Mouse (Mus musculus) midbrain, embryonic 12.5 days (tissue): ENCODE results near the gene Fa2h. TPM values are rescaled to one million over a fixed set of nuclear protein-coding genes. Genes with fewer than 3 reads are reported as not detected.
A peak's percentile ranks its signal among the peaks of the same experiment; 100 is the strongest.

Experiments
- ATAC-seq: fragments of 200-750 bp; cut with Nextera tagmentation; 2 replicates; pipeline ENCODE4 v1.8.0; 2017; ENCODE audit warnings: low read depth, moderate TSS enrichment, moderate library complexity; ENCODE audit not compliant: low FRiP score
- H3K27ac ChIP-seq: fragments of 300-500 bp; sonication (generic); replicated peaks from 2 replicates; pipeline ENCODE4 v1.5.1; 2016; ENCODE audit warnings: mild to moderate bottlenecking
- H3K27me3 ChIP-seq: fragments of 300-500 bp; sonication (generic); 2 replicates; pipeline ENCODE4 v1.6.1; 2016; ENCODE audit warnings: mild to moderate bottlenecking
- H3K36me3 ChIP-seq: fragments of 300-500 bp; sonication (generic); 2 replicates; pipeline ENCODE4 v1.6.1; 2016
- H3K4me1 ChIP-seq: fragments of 300-500 bp; sonication (generic); 2 replicates; pipeline ENCODE4 v1.6.1; 2016
- H3K4me2 ChIP-seq: fragments of 300-500 bp; sonication (generic); replicated peaks from 2 replicates; pipeline ENCODE4 v1.6.1; 2016; ENCODE audit warnings: mild to moderate bottlenecking, moderate library complexity
- H3K4me3 ChIP-seq: fragments of 300-500 bp; sonication (generic); 2 replicates; pipeline ENCODE4 v1.5.1; 2016; ENCODE audit warnings: mild to moderate bottlenecking
- H3K9ac ChIP-seq: fragments of 300-500 bp; sonication (generic); replicated peaks from 2 replicates; pipeline ENCODE4 v1.6.1; 2016; ENCODE audit warnings: mild to moderate bottlenecking, moderate library complexity
- H3K9me3 ChIP-seq: fragments of 300-500 bp; sonication (generic); 2 replicates; pipeline ENCODE4 v1.6.1; 2016; ENCODE audit warnings: mild to moderate bottlenecking
- WGBS: fragments of 180-500 bp; shearing (Covaris S2); methylation state at CpG from one replicate; pipeline ENCODE4 v1.1.7; 2016; 5-methylcytosine and 5-hydroxymethylcytosine counted together
- polyA plus RNA-seq: library from polyadenylated mRNA; unstranded; fragments of >200 nt; fragmentation: Nextera tagmentation; extraction: Ambion mirVana; gene quantifications from 2 replicates; pipeline ENCODE4 v1.2.1, GENCODE M21; 2016

The Fa2h gene
- 0.18 TPM in 1 of 2 replicates, not detected in the other for polyA plus RNA-seq

DNA sequence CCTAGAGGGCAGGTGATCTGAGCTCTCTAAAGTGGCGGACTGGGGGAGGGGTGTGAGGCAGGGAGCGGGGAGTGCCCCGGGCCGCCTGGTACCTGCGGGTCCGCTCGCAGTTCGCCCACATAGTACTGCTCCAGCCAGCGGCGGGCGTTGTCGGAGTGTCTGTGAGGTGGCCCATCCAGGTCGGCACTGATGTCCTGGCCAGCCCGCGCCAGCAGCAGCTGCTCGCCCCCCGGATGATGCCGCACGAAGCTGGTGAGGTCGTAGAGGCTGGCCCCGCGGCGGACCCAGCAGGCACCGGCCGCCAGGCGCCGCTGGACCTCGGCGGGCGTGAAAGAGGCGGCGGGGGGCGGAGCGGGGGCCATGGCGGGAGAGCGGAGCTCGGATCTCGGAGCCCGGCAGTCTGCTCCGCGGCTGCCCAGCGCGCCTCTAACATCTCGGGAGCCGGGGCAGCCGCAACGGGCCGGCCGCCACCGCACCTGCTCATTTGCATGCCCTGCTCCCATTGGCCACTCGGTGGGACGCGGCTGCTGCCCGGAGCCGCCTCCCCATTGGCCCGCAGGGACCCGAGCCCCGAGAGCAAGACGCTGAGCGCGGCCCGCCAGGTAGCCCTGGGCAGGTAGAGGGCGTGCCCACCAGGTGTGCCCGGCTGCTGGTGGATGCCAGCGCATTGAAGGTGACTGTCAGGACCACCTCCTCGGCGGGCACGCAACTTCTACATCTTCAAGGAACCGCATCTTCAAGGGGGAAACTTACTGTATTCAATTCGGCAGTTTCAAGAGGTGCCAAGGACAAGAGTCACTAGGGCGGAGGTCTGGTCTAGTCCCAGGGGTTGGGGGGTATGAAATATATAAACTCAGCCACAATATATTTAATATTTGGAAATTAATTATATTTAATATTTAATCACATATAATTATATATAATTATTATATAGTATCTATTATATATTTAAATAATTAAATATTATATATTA, at the start of gene Fa2h:
TSS of gene Fa2h (minus strand) at position 434 of the 973 bp plus-strand sequence.
- under 1% methylated on average over 66 of the region's 71 CpGs for WGBS
- Histone ChIP-seq H3K4me2 (peak within 1 kb of the TSS; percentile 95), H3K4me1 (peaks cover 10% of the 10 kb centered on the region), H3K9me3 (no peaks in the 10 kb centered on the region), H3K27ac (no peak within 1 kb of the TSS), H3K36me3 (no peaks in the 10 kb centered on the region), H3K4me3 (peak within 1 kb of the TSS; percentile 55), H3K27me3 (peaks cover 54% of the 10 kb centered on the region), H3K9ac (peak within 1 kb of the TSS; percentile 62)
- peak; percentile 99 for ATAC-seq

DNA sequence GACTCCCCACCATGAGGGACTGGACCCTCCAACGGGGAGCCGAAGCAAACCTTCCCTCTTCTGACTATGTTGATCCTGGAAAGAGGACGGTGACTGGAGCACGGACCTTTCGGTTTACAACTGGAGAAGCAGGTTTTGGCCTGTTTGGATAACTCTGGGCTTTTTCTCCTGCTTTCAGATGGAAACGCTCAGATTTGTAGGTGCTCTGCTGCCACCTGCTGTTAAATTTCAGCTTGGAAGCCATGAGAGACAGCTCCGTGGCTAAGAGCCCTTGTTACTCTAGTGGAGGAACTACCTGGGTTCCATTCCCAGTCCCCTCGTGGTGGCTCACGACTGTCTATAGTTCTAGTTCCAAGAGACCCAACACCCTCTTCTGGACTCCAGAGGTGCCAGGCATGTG, 45.6 kb upstream of the Fa2h start:
- ATAC-seq, result no peak

DNA sequence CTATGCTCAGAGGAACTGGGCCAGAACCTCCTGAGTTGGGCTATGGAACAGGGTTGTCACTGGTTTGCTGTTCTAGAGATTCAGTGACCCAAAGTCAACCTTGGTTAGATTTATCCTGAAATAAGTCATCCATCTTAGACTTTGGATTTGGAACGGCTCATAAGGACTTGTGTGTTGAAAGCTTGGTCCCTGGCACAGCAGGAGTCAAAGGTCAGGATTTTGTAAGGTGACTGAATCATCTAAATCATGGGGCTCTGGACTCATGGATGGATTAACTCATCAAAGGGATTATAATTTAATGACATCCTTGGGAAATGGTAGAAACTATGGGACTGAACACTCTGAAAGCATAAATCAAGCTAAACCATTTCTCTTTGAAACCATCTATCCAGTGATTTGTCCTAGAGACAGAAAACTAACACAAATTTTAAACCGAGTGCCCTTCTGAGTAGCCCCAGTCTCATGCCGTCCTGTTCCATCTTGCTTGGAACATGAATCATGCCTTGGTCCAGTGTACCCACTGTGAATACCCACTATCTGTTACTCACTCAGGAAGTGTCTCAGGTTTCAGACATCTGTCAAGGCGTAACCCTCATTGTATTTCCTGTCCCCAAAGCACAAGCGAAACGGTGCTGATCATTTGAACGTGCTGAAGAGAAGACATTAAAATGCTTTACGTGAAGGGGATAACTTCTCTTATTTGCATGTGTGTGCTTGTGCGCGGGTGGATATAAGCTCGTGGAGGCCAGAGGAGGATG, 41.6 kb upstream of the Fa2h start:
- 76% methylated on average over 11 of the region's 11 CpGs for WGBS
- no peaks in the 10 kb centered on the region for H3K27me3 ChIP-seq
- H3K9ac ChIP-seq, result no peak overlapping the region
- no peak overlapping the region for H3K27ac ChIP-seq
- H3K4me3 ChIP-seq, result no peak overlapping the region
- H3K36me3 ChIP-seq, result no peaks in the 10 kb centered on the region
- no peak overlapping the region for H3K4me2 ChIP-seq
- ATAC-seq, result no peak
- H3K4me1 ChIP-seq, result no peaks in the 10 kb centered on the region
- no peaks in the 10 kb centered on the region for H3K9me3 ChIP-seq

More for the DNA sequence above, 45.6 kb upstream of the Fa2h start:
- WGBS, result 32% methylated on average over 9 of the region's 9 CpGs
- Histone ChIP-seq H3K9ac (no peak overlapping the region), H3K4me2 (no peak overlapping the region), H3K27me3 (no peaks in the 10 kb centered on the region), H3K9me3 (no peaks in the 10 kb centered on the region), H3K4me1 (no peaks in the 10 kb centered on the region), H3K36me3 (no peaks in the 10 kb centered on the region), H3K27ac (no peak overlapping the region), H3K4me3 (no peak overlapping the region)

DNA sequence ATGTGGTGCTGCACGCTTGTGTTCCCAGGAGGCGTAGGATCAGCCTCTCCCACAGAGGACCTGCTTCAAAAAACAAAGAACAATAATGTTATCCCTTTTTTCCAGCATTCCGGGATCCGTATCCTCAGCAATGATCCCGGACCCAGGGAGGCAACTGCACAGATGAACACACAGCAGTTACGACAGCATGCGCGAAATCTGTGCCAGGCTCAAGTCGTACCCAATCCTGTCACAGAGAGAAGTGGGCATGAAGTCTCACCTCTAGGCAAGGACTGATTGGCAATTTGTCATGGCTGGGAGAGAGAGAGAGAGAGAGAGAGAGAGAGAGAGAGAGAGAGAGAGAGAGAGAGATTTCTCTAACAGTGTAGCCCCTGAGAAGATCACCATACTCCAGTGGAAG, 31.0 kb upstream of the Fa2h start:
- Histone ChIP-seq H3K9me3 (no peaks in the 10 kb centered on the region), H3K4me2 (no peak overlapping the region), H3K4me3 (no peak overlapping the region), H3K9ac (no peak overlapping the region), H3K4me1 (no peaks in the 10 kb centered on the region), H3K27ac (no peak overlapping the region), H3K36me3 (no peaks in the 10 kb centered on the region), H3K27me3 (no peaks in the 10 kb centered on the region)
- 92% methylated on average over 9 of the region's 9 CpGs for WGBS
- ATAC-seq, result no peak

DNA sequence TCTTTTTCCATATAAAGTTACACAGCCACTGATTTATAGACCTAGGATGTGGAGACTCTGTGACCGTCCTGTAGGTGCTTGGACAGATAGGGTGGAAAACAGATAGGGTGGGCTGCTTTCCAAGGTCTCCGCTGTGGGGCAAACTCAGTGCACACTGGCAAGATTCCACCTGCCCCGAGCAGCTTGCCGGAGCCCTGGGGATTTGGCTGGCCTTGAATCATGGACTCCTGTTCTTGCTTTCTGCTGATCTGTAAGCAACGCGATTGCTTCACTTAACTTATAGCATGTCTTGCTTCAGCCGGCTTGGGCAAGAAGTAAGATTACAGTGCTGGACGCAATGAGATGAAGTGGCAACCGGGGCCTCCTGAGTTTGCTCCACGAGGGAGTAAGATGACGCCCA, 30.6 kb upstream of the Fa2h start:
- WGBS, result 92% methylated on average over 11 of the region's 11 CpGs
- Histone ChIP-seq H3K4me3 (no peak overlapping the region), H3K9ac (no peak overlapping the region)

DNA sequence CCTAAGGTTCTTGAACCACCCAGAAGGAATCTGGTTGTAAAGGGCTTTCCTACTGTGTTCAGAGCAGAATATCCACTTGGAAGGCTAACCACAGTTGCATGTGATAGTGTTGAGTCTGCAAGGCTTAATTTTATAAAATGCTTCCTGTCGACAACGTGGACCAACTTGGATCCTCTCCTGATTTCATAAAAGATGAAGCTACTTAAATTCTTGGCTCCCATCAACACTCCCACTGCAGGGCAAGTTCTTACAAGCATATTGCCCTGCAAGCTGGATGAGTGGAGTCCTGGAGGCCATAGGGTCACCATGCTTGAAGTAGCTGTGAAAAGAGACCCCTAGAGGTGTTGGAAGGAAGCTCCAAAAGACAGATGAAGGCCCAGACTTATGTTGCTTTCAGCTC, 29.0 kb upstream of the Fa2h start:
- no peak overlapping the region for H3K4me2 ChIP-seq
- ATAC-seq, result no peak
- no peaks in the 10 kb centered on the region for H3K36me3 ChIP-seq
- no peak overlapping the region for H3K9ac ChIP-seq
- H3K27me3 ChIP-seq, result no peaks in the 10 kb centered on the region
- 82% methylated on average over 2 of the region's 2 CpGs for WGBS
- no peaks in the 10 kb centered on the region for H3K9me3 ChIP-seq
- no peaks in the 10 kb centered on the region for H3K4me1 ChIP-seq
- no peak overlapping the region for H3K27ac ChIP-seq
- no peak overlapping the region for H3K4me3 ChIP-seq

More for the DNA sequence above, 30.6 kb upstream of the Fa2h start:
- no peaks in the 10 kb centered on the region for H3K36me3 ChIP-seq
- H3K4me2 ChIP-seq, result no peak overlapping the region
- H3K27me3 ChIP-seq, result no peaks in the 10 kb centered on the region
- no peak for ATAC-seq
- H3K9me3 ChIP-seq, result no peaks in the 10 kb centered on the region
- H3K27ac ChIP-seq, result no peak overlapping the region
- no peaks in the 10 kb centered on the region for H3K4me1 ChIP-seq

DNA sequence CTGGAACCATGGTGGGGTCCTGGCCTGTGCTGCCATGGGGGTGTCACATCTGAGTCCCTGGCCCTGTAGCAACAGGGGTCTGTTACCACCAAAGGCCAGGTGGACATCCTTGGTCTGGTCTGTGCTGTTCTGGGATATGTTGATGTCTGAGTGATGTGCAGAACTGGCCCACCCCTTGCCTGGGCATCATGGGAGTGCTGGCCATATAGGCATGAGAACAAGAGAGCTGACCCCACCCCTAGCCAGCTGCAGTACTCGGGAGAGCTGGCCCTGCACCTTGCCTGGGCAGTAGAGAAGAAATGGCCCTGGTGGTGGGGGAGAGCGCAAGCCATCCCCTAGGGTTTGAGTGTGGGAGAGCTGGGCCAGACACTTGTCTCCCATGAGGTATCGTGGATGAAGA, 25.5 kb upstream of the Fa2h start:
- Histone ChIP-seq H3K4me3 (no peak overlapping the region), H3K27me3 (no peaks in the 10 kb centered on the region), H3K36me3 (no peaks in the 10 kb centered on the region), H3K4me2 (no peak overlapping the region), H3K9me3 (no peaks in the 10 kb centered on the region), H3K27ac (no peak overlapping the region), H3K9ac (no peak overlapping the region), H3K4me1 (no peaks in the 10 kb centered on the region)
- 80% methylated on average over 3 of the region's 3 CpGs for WGBS
- ATAC-seq, result no peak

DNA sequence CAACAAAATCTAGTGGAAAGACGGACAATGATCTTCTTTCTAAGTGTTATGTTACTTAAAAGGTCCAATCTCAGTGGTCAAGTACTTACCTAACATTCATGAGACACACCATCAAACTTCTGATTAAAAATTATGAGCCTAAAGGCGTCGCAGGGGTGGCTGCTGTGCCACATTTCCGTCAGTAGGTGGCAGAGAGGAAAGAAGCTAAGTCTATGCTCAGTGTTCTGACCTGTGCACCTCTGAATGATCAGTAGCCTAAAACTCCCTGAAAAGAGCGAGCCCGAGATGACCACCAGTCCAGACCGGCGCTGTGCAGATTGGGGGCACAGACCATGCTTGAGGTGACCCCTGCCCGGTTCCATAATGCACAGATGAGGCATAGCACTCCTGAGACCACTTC, 25.0 kb upstream of the Fa2h start:
- no peak for ATAC-seq
- no peaks in the 10 kb centered on the region for H3K9me3 ChIP-seq
- H3K36me3 ChIP-seq, result no peaks in the 10 kb centered on the region
- H3K4me2 ChIP-seq, result no peak overlapping the region
- no peak overlapping the region for H3K27ac ChIP-seq
- 37% methylated on average over 9 of the region's 9 CpGs for WGBS
- no peak overlapping the region for H3K4me3 ChIP-seq
- no peaks in the 10 kb centered on the region for H3K27me3 ChIP-seq
- H3K4me1 ChIP-seq, result no peaks in the 10 kb centered on the region
- no peak overlapping the region for H3K9ac ChIP-seq

DNA sequence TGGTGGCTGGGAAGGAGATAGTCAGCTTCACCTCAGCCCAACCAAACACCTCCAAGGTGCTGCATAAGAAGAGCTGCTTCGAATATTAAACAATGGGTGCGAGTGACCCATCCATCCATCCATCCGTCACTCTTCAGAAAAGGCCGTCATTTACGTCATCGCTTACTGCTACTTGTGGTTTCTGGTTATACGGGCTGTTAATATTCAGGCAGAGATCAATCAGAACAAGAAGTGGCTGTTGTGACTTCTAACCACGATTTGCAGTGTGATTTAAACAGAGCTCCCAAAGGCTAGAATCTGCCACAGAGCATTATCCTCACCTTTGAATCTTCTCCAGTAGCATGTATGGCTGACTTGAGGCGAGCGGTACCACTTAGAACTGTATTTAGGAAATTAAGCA, 23.6 kb upstream of the Fa2h start:
- WGBS, result 88% methylated on average over 10 of the region's 10 CpGs
- Histone ChIP-seq H3K4me3 (no peak overlapping the region), H3K9ac (no peak overlapping the region), H3K27ac (no peak overlapping the region), H3K27me3 (no peaks in the 10 kb centered on the region), H3K4me2 (no peak overlapping the region), H3K36me3 (no peaks in the 10 kb centered on the region), H3K4me1 (no peaks in the 10 kb centered on the region), H3K9me3 (no peaks in the 10 kb centered on the region)
- no peak for ATAC-seq

DNA sequence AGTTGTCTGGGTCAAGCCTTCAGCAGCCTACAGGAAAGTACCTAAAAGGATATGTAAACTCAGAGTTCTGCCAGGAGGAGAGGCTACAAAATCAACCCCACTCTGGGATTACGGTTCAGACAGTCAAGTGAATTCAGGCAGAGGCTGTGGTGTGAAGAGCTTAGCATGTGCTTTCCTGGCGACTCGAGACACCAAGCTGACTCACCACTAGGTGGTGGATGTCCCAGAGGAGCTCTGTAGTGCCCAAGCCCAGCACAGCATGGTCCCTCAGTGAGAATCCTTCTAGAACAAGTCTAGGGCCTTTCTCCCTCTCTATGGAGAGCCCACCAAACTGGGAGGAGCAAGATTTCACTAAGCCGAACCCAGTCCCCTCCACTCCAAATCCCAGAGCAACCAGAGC, 9.8 kb upstream of the Fa2h start:
- Histone ChIP-seq H3K9me3 (no peaks in the 10 kb centered on the region), H3K4me1 (no peaks in the 10 kb centered on the region), H3K27me3 (no peaks in the 10 kb centered on the region; the same call in 1 of the 2 replicates), H3K36me3 (no peaks in the 10 kb centered on the region), H3K4me3 (no peak overlapping the region), H3K4me2 (no peak overlapping the region), H3K27ac (no peak overlapping the region), H3K9ac (no peak overlapping the region)
- 48% methylated on average over 4 of the region's 4 CpGs for WGBS
- ATAC-seq, result no peak

DNA sequence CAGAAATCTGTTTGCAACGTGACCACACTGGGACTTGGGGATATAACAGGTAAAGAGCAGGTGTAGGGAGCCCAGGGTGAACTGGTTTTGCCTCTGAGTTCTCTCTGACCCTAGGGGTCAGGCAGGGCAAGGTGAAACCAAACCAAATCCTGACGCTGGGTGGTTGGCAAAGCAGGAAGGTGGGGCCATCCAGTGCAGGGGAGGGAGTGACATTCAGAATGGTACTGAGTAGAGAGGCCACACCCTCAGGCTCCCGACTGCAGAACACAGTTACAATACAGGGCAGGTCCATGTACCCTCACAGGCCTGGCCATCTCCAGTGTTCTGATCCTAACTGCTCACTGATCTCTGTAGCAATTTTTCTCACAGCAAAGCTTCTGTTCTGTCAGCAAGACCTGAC, 2.4 kb downstream of the Fa2h start:
- no peaks in the 10 kb centered on the region for H3K9me3 ChIP-seq
- no peak overlapping the region for H3K9ac ChIP-seq
- no peaks in the 10 kb centered on the region for H3K36me3 ChIP-seq
- H3K4me2 ChIP-seq, result no peak overlapping the region
- 29% methylated on average over 3 of the region's 3 CpGs for whole genome bisulfite sequencing
- H3K4me1 ChIP-seq, result peaks cover 10% of the 10 kb centered on the region
- no peak overlapping the region for H3K4me3 ChIP-seq
- H3K27ac ChIP-seq, result no peak overlapping the region
- peaks cover 54% of the 10 kb centered on the region for H3K27me3 ChIP-seq
- no peak for ATAC-seq

DNA sequence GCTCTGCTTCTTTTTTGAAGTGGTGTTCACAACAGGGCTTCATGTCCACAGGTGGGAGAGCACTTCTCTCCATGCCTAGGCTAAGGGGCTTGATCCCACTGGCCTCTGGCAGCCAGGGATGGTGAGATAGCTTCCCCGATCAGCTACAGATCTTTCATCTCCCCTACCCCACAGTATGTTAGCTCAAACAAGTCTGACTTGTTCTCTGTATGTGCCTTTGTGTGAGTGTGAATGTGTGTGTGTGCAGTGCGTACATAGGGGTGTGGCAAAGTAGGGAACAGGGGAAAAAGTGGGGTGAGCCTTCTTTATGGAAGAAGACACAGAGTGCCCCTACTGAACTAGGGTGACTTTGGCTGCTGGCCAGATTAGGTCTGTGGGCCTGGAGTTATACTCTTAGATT, 2.8 kb downstream of the Fa2h start:
- WGBS, result 74% methylated on average over 2 of the region's 2 CpGs
- no peak overlapping the region for H3K27ac ChIP-seq
- H3K4me1 ChIP-seq, result peaks cover 10% of the 10 kb centered on the region
- no peak overlapping the region for H3K4me2 ChIP-seq
- H3K27me3 ChIP-seq, result peaks cover 50% of the 10 kb centered on the region
- ATAC-seq, result no peak
- H3K9me3 ChIP-seq, result no peaks in the 10 kb centered on the region
- H3K36me3 ChIP-seq, result no peaks in the 10 kb centered on the region
- no peak overlapping the region for H3K4me3 ChIP-seq
- no peak overlapping the region for H3K9ac ChIP-seq
